Mouse (Mus musculus): ENCODE data around the gene Tep1. TPM values are rescaled to one million over a fixed set of nuclear protein-coding genes. Genes with fewer than 3 reads are reported as not detected.

The Tep1 gene
- 42.0 and 46.3 TPM in 2 replicates for polyA plus RNA-seq (2012; rRNA removed; ENCODE audit: low replicate concordance)

GRCm38 (mm10) chr14:50869889-50870804, at the start of gene Tep1:
Tep1 (minus strand) TSS chr14:50870560.

GRCm38 (mm10) chr14:50897374-50897765, 27.0 kb upstream of the Tep1 start, which contains the start of gene Klhl33:
Klhl33 (minus strand) TSS chr14:50897507.

GRCm38 (mm10) chr14:50807487-50808072, 62.8 kb downstream of the Tep1 start, which contains the start of the genes Ccnb1ip1 and Parp2:
Ccnb1ip1 (minus strand) TSS chr14:50807732.
Parp2 (plus strand) TSS chr14:50807841.

GRCm38 (mm10) chr14:50785251-50785637, 85.1 kb downstream of the Tep1 start, which contains the start of gene Ttc5:
Ttc5 (minus strand) TSS chr14:50785519.

Other genes with a start within 250 kb of the Tep1 start
- not detected in 2 replicates for gene Olfr745, start 231.2 kb downstream of the Tep1 start, polyA plus RNA-seq (2012; rRNA removed; ENCODE audit: low replicate concordance)
- gene Olfr746, start 223.5 kb downstream of the Tep1 start, polyA plus RNA-seq (2012; rRNA removed; ENCODE audit: low replicate concordance), result not detected in 2 replicates
- not detected in 2 replicates for gene Olfr747, start 177.4 kb downstream of the Tep1 start, polyA plus RNA-seq (2012; rRNA removed; ENCODE audit: low replicate concordance)
- gene Olfr748, start 163.2 kb downstream of the Tep1 start, polyA plus RNA-seq (2012; rRNA removed; ENCODE audit: low replicate concordance), result not detected in 2 replicates
- not detected in 2 replicates for gene Olfr749, start 125.5 kb downstream of the Tep1 start, polyA plus RNA-seq (2012; rRNA removed; ENCODE audit: low replicate concordance)
- 22.2 and 29.4 TPM in 2 replicates for gene Ttc5, start 85.0 kb downstream of the Tep1 start, polyA plus RNA-seq (2012; rRNA removed; ENCODE audit: low replicate concordance)
- gene Ccnb1ip1, start 62.8 kb downstream of the Tep1 start, polyA plus RNA-seq (2012; rRNA removed; ENCODE audit: low replicate concordance), result not detected in 2 replicates
- gene Parp2, start 62.7 kb downstream of the Tep1 start, polyA plus RNA-seq (2012; rRNA removed; ENCODE audit: low replicate concordance), result 13.0 and 34.5 TPM in 2 replicates
- gene Klhl33, start 26.9 kb upstream of the Tep1 start, polyA plus RNA-seq (2012; rRNA removed; ENCODE audit: low replicate concordance), result 2.2 and 24.0 TPM in 2 replicates
- gene Osgep, start 54.3 kb upstream of the Tep1 start, polyA plus RNA-seq (2012; rRNA removed; ENCODE audit: low replicate concordance), result 91.2 and 179 TPM in 2 replicates
- gene Apex1, start 54.4 kb upstream of the Tep1 start, polyA plus RNA-seq (2012; rRNA removed; ENCODE audit: low replicate concordance), result 32.1 and 70.1 TPM in 2 replicates
- gene Pip4p1, start 60.3 kb upstream of the Tep1 start, polyA plus RNA-seq (2012; rRNA removed; ENCODE audit: low replicate concordance), result 100 and 139 TPM in 2 replicates
- 32.2 and 73.1 TPM in 2 replicates for gene Pnp, start 60.5 kb upstream of the Tep1 start, polyA plus RNA-seq (2012; rRNA removed; ENCODE audit: low replicate concordance)
- 13.4 and 26.9 TPM in 2 replicates for gene Gm49342, start 74.0 kb upstream of the Tep1 start, polyA plus RNA-seq (2012; rRNA removed; ENCODE audit: low replicate concordance)
- 1.5 and 3.5 TPM in 2 replicates for gene Pnp2, start 85.4 kb upstream of the Tep1 start, polyA plus RNA-seq (2012; rRNA removed; ENCODE audit: low replicate concordance)
- 0.38 and 0.83 TPM in 2 replicates for gene Rnase10, start 137.2 kb upstream of the Tep1 start, polyA plus RNA-seq (2012; rRNA removed; ENCODE audit: low replicate concordance)
- not detected in 2 replicates for gene Rnase9, start 171.3 kb upstream of the Tep1 start, polyA plus RNA-seq (2012; rRNA removed; ENCODE audit: low replicate concordance)
- not detected in 2 replicates for gene Rnase11, start 179.6 kb upstream of the Tep1 start, polyA plus RNA-seq (2012; rRNA removed; ENCODE audit: low replicate concordance)
- not detected in 2 replicates for gene Rnase12, start 187.1 kb upstream of the Tep1 start, polyA plus RNA-seq (2012; rRNA removed; ENCODE audit: low replicate concordance)
- not detected in 2 replicates for gene Olfr750, start 203.9 kb upstream of the Tep1 start, polyA plus RNA-seq (2012; rRNA removed; ENCODE audit: low replicate concordance)
- 251 and 590 TPM in 2 replicates for gene Rnase4, start 220.5 kb upstream of the Tep1 start, polyA plus RNA-seq (2012; rRNA removed; ENCODE audit: low replicate concordance)
- gene Ang, start 220.6 kb upstream of the Tep1 start, polyA plus RNA-seq (2012; rRNA removed; ENCODE audit: low replicate concordance), result 13.7 and 30.3 TPM in 2 replicates
- not detected in 2 replicates for gene Eddm3b, start 243.9 kb upstream of the Tep1 start, polyA plus RNA-seq (2012; rRNA removed; ENCODE audit: low replicate concordance)